Mouse (Mus musculus) CD4-positive, CD25-positive, alpha-beta regulatory T cell, adult 4 months (primary cell): ENCODE measurements at regions not wholly inside any gene's neighbourhood (a gene's known extent, or its start where the extent isn't known, plus 50 kb on each side); places are given as distances from the start of the nearest gene placed in this dataset.

Source experiments
- ATAC-seq: one replicate; pipeline ENCODE4 v1.8.0; 2017

DNA sequence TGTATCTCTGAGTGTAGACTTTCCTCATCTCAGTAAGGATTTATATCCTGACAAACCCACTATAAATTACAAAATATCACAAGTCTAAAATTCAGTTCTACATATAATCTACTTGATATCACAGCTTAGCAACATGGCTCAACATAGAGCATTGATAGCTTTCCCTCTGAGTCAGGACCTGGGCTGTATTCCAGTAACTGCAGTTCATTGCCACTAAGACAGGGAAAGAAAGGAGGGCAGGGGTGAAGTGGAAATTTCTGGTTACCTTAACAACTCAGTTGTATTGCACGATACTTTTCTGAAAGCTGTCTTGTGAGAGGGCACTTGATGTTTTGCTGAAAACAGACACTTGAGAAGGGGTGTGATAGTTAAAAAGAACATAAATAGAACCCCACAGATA, 635.0 kb downstream of the Utrn start:
- ATAC-seq = no peak

DNA sequence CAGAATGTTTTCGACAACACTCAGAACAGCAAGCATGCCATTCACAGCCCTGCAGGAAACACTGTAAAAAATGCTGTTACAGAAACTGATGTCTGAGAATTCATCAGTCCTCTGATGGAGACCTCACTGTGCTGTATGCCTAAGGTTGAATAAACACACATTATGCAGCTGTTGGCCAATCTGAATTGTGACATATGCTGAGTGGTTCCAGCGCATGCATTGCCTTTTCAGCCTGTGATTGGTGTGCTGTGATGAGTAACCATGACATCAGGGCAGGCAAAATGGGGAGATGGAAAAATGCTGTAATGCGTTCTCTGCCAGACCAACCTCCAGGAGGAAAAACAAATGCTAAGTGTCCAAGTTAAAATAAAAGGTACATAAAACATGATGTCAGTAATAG, 620.3 kb downstream of the Utrn start:
- no peak for ATAC-seq

DNA sequence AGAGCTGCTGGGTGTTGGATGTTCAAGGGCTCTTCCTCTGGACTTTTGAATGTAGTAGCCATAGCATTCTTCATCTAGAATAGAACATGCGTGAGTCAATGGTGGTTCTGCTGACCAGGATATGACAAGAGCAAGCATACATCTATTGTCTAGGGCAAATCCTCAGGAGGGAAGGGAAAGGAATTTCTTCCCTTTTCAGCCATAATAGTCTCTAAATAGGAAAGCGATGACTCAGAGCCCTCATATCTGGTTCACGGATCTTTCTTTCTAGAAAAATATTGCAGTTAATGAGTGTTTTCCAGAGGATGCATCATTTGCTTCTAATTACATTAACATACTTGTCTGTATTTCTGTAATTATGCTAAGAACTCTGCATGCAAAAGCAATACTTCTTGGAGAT, 615.9 kb downstream of the Utrn start:
- no peak for ATAC-seq

DNA sequence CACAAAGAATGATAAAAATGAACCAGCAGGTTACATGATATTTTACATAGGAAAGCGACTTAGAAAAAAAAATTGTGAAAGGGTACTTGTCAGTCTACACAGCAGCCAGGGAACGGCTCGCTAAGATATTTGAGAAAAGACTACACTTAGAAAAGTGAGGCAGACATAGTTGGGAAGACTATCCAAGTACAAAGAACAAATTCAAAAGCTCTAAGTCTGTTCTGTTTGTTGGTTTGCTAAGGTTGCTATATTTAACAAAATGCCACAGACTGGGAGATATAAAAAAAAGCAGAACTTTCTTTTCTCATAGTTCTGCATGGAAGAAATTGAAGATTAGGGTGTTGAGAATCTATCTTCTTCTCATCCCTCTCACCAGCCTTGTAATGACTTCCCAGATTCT, 583.5 kb downstream of the Utrn start:
- no peak for ATAC-seq

DNA sequence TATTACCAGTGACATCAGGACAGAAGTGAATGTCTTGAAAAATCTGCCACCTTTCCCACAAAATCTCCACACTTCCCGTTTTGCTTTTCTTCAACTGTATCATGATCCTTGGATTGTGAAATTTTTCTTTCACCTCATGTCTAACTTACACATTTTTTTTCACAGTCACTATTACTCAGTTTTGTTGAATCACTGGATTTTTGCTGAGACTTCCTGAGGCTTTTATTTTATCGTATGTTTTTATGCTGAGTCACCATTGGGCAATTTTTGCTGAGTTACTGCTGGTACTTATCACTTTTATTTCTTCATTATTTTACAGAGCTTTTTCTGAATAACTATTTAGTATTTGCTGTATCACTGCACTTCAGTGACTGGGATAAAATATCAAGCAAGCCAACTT, 570.3 kb downstream of the Utrn start:
- ATAC-seq = no peak

DNA sequence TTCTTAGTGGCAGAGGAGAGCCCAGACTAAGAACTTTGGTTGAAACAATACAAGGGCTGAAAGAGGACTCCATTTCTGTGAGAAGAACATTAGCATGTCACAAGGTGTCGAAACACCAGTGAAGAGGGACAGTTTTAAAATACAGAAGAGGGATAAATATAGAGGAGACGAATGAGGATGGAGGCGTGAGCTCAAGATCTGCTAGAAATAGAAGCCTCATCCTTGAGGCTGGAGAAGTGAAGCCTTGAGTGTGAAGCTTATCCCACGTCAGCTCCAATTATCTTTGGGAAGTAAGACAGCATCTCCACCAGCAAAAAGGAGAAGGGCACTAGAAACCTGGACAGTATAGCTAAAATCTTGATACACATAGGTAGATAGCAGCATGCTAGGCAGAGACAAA, 566.8 kb downstream of the Utrn start:
- ATAC-seq = no peak

DNA sequence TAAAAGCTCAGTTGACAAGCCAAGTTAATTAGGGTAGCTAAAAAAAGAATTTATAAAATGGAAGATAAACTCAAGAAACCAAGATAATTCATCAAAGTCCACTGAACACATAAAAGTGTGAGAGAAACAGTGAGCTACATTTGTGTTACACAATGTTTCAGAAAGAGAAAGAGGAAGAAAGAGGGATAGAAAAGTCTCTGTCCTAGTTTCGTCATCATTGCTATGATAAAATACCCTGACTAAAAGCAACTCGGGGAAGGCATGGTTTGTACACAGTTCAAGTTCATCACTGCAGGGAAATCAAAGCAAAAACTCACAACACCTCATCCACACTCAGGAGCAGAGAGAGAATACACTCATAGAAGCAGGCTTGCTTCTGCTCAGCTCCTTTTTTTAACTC, 548.9 kb downstream of the Utrn start:
- ATAC-seq = no peak
